Mouse (Mus musculus) NIH3T3 (cell line): Measurements from ENCODE around the gene Tspan5.

Experiments used
- DNase-seq: peaks from one replicate; pipeline ENCODE4 v3.0.0-alpha.2; 2012; ENCODE audit warnings: low read depth

The Tspan5 gene

DNA sequence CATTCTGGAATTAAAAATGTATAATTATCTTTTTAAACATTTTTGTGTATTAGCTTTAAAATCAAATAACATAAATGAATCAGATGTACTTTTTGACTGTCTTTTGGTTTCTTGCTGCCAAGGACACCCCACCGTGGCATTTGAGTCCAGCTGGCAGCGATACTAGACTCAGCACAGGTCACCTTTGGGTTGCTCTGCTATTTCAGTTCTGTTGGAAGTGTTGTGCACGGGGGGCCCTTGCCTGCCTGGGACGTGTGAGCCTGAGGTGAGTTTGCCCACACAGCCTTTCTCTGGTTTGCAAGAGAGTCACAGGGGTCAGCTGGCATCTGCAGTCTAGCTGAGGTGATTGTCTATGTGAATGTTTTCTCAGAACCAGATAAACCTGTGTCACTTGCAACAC, 65.8 kb downstream of the Tspan5 start:
- DNase-seq, result no peak

- DNase-seq, result no peak
These were observed 67.5 kb downstream of the Tspan5 start for GRCm38 (mm10) chr3:138809509-138809908.

GRCm38 (mm10) chr3:138812565-138812964, 70.6 kb downstream of the Tspan5 start:
- no peak for DNase-seq

DNA sequence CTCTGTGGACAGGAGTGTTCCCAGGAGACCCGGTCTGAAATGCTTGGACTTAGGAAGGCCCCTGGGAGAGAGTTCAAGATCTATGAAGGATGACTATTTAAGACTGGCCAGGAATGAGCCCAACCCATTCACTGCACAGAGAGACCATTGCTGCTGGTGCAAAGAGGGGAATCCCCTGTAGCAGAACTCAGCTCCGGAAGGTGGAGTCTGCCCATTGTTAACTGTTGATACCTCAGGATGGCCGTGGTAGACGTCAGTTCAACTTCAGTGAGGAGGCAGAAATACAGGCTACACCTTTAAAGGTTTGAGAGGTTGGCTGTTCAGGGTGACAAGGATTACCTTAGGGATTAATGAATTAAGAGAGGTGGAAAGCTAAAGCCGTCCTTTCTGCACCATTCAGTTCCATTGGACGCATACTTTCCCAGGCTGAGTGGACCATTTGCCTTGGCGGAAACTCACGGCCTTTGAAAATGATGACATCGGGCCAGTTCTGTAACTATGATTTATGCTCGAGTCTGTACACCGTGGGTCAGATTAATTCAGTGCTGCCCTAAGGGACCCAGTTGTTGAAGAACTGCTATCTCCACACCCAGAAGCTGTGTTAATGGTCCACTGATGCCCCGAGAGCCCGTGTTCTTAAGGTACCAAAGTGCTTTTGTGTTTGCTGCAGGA, 71.3 kb downstream of the Tspan5 start:
- DNase-seq, result no peak

GRCm38 (mm10) chr3:138814457-138814856, 72.5 kb downstream of the Tspan5 start:
- no peak for DNase-seq

DNA sequence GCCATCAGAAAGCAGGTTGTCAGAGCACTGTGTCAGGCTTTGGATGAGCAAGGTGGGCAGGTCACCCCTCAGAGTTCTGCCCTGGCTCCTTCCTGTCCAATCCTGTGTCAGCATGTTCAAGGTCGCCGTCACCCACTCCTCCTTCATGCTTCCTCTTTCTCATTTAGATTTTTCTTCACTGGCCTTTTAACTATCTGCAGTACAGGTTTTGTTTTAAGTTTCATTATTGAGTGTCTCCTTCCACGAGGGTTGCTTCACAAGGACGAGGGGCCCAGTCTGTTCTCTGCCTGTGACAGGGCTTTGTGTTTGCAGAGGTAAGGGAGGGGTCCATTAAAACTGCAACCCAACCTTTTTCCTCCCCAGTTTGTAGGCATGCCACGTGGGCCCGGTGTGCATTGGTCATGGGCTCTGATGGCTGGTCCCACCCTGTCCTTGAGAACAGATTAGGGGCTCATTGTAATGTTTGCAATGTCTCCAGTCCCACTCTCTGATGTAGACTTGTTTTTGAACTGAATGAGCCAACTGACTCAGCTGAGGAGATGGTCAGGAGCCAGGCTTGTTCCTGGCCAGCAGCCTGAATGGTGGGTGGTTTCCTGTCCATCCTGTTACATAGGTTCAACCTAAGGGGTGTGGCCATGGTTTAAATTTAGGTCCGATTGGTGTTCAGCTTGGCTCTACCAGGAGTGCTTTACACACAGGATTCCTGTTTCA, 73.3 kb downstream of the Tspan5 start:
- DNase-seq, result peak; percentile 89

DNA sequence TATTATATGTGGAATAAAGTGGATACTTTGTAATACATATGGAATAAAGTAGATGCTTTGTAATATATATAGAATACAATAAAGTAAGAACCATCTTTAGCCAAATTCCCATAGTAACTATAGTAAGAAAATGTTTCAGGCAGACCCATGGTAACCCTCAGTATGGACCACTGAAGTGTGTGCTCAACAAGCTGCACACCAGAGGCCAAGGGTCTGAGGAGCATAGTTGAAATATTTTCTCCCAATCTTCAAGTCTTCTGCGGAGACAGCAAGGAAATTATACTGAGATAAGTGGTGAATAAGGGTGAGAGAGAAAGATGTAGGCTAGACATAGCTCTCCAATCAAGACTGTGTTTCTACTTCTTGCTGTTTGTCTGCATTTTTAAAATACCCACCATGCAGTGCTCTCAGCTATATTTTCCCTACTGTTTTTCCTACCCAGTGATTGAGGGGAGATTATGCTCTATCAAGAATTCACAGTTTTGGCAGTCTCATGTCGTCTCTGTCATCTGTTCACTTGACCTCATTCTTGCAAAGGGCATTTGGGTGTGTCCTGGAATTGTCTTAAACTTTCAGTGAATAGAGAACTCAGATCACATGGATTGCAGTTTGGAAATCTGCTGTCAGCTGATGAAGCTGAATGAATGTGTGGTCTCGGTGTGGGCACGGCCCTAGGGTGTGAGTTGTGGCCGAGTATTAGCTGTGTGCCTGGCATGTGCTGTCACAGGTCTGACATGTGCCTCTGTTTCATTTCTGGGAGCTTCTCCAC, 75.1 kb downstream of the Tspan5 start:
- DNase-seq, result peak; percentile 52

GRCm38 (mm10) chr3:138819862-138820261, 77.9 kb downstream of the Tspan5 start:
- DNase-seq, result no peak

DNA sequence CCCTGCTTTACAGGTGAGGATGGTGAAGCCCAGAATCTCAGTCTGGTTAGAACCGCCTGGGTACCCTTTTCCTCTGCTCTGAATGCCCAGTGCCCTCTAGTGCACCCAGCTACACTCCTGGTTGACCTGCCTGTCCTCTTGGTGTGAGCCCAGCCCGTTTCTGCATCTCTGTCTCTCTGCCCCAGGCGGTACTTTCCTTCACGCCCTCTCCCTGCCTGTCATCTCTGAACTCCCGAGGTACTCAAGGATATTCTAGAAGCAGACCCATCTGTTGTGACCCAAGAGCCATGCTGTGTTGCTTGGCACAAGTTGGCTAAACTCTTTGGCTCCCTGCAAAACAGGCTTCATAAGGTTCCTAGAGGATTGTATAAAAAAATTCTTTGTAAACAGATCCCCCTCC, 78.3 kb downstream of the Tspan5 start:
- DNase-seq, result no peak

DNA sequence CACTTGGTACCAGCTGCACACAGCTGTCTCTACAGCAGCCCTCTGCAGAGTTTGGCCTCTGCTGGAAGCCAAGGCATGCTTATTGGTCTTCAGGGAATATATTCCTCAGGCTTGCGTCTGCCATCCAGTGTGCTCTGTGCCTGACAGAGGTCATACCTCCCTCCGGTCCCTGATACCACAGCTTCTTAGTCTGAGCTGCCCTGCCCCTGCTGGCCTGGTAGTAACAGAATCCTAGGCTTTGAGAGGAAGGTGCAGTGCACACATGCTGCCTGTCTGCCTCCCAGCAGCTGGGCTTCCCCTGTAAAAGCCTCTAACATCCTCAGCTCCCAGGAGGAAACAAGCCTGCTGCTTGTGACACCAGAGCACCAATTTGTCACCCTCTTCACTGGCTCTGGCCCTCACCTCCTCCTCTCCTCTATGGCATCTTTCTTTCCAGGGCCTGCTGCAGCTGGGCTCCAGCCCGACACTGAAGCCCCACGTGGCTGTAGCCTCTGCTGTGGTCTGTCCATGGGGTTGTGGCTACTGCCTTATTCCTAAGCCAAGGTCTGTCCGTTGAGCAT, 80.0 kb downstream of the Tspan5 start:
- DNase-seq, result no peak

DNA sequence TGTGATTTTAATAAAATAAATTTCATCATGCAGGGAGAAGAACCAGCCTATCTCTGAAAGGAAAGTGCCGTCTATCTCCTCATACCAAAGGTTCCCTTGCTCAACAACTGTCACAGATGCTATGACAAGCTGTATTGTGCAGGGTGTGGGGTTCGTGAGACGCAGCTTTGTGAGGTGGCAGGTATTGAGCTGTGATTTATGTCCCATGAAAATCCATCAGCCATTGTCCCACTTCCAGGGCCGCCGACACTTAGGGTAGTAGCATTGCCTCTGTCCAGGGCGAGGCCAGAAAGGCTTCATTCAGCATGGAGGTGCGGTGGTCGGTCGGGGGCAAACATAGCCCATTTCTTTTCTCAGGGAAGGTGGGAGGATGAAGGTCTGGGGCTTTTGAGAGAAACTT, 81.9 kb downstream of the Tspan5 start:
- no peak for DNase-seq

- DNase-seq, result no peak
These were observed 83.3 kb downstream of the Tspan5 start for GRCm38 (mm10) chr3:138825296-138825695.

GRCm38 (mm10) chr3:138826243-138826800, 84.3 kb downstream of the Tspan5 start:
- DNase-seq, result no peak

- no peak for DNase-seq
These were observed 91.0 kb downstream of the Tspan5 start for GRCm38 (mm10) chr3:138832827-138833517.

DNA sequence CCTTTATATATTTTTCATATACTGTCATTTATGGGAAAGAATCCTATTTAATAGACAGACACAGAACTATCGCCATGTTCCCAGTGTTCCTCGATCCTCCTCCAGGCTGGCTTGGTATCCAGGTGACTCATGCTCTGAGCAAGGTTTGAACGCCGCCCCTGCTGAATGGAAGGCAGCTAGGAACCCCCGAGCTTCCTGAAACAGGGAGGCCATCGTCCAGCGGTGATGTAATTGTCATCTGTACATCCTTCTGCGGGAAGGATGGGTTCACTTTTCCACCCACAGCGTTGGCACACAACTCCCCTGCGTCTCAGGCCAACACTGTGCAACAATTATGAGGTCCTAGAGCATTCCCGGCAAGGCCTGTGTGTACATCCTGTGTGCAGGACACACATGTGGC, 92.2 kb downstream of the Tspan5 start:
- no peak for DNase-seq

- DNase-seq, result no peak
These were observed 94.9 kb downstream of the Tspan5 start for GRCm38 (mm10) chr3:138836937-138837336.

GRCm38 (mm10) chr3:138837651-138838050, 95.7 kb downstream of the Tspan5 start:
- DNase-seq, result no peak

GRCm38 (mm10) chr3:138839656-138840055, 97.7 kb downstream of the Tspan5 start:
- DNase-seq, result no peak

DNA sequence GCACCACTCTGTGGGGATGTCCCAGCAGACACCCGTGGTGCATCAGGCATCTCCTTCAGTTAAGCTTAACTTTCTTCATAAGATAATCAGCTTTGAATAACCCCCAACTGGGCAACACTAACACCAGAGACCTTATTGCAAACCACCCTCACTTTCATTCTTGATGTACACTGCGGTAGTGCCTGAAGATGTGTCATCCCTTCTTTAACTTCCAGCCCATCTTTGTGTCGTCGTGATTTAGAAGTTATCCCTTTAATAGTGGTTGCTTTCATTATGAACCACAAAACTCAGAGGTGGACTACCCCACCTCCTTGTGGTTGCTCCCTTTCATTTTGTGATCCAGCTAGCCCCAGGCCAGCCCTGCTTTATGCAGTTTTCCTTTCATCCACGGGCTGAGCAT, 99.3 kb downstream of the Tspan5 start:
- no peak for DNase-seq

DNA sequence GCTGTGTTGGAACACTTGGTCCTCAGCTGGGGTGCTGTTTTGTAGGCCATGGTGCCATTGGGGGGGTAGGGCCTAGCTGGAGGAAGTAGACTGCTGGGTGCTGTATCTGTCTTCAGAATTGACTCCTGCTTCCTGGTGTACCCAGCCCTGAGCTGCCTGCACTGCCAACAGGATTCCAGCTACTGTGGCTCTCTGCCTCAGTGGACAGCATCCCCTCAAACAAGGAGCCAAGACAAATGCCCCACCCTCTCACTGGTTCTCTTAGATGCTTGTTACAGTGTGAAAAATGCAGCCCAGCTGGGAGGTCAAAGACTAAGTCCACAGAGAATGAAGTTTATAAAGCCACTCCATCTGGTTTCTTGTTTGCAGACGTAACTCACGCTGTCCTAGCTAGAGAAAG, 101.2 kb downstream of the Tspan5 start:
- DNase-seq, result no peak

- DNase-seq, result no peak
These were observed 101.6 kb downstream of the Tspan5 start for GRCm38 (mm10) chr3:138843641-138844040.

DNA sequence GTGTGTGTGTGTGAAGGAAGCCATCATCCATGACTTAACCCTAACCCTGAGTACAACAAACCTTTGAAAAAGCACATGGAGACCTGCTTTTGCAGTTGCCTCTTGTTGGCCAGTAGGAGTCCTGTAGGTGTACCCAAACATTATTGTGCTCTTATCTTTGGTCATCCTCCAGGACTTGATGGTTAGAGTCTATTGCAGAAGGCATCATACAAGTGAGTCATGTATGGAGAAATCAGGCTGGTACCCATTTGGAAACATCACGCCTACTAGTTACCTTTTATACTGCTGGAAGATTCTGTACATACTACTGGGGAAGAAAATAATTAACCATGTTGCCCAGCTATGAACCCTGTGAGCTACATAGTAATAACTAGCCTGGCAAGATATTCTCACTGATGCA, 103.8 kb downstream of the Tspan5 start:
- DNase-seq, result no peak
